Mouse (Mus musculus) brain, embryonic 14.5 days (tissue): ENCODE results near the gene Notch1.

Source experiments
- CTCF ChIP-seq: fragments of 200-500 bp; IDR thresholded peaks from 2 replicates; pipeline ENCODE4 v1.5.1; 2012; ENCODE audit warnings: inconsistent platforms, mild to moderate bottlenecking, moderate library complexity, borderline replicate concordance; ENCODE audit not compliant: insufficient read depth, insufficient read length; ENCODE audit errors: extremely low read depth
- POLR2A ChIP-seq: fragments of 200-500 bp; IDR thresholded peaks from 2 replicates; pipeline ENCODE4 v1.6.1; 2012; ENCODE audit warnings: mild to moderate bottlenecking, inconsistent platforms, borderline replicate concordance; ENCODE audit not compliant: poor library complexity, insufficient read depth, insufficient read length, severe bottlenecking; ENCODE audit errors: extremely low read depth

- TF ChIP-seq POLR2A (no peak), CTCF (no peak)
Measured at GRCm38 (mm10) chr2:26445666-26446445, 70.6 kb downstream of the Notch1 start.
